Mouse (Mus musculus) heart, embryonic 11.5 days (tissue): ENCODE results near the gene Gfm2. TPM values are rescaled to one million over a fixed set of nuclear protein-coding genes. Genes with fewer than 3 reads are reported as not detected.

Source experiments
- ATAC-seq: fragments of 200-750 bp; cut with Nextera tagmentation; replicated peaks from 2 replicates; pipeline ENCODE4 v1.8.0; 2017; ENCODE audit warnings: moderate library complexity; ENCODE audit not compliant: insufficient number of reproducible peaks, low FRiP score, low TSS enrichment
- H3K27ac ChIP-seq: fragments of 300-500 bp; sonication (generic); 2 replicates; pipeline ENCODE4 v1.5.1; 2014; ENCODE audit warnings: mild to moderate bottlenecking, low read depth, low read length
- H3K27me3 ChIP-seq: fragments of 300-500 bp; sonication (generic); 2 replicates; pipeline ENCODE4 v1.6.1; 2014; ENCODE audit warnings: mild to moderate bottlenecking, low read length, mixed read lengths; ENCODE audit not compliant: control insufficient read depth, insufficient read depth
- H3K36me3 ChIP-seq: fragments of 300-500 bp; sonication (generic); 2 replicates; pipeline ENCODE4 v1.6.1; 2014; ENCODE audit warnings: mild to moderate bottlenecking, low read length, moderate library complexity, mixed read lengths; ENCODE audit not compliant: control insufficient read depth, insufficient read depth
- H3K4me1 ChIP-seq: fragments of 300-500 bp; sonication (generic); 2 replicates; pipeline ENCODE4 v1.6.1; 2014; ENCODE audit warnings: low read length; ENCODE audit not compliant: control insufficient read depth, insufficient read depth
- H3K4me2 ChIP-seq: fragments of 300-500 bp; sonication (generic); 2 replicates; pipeline ENCODE4 v1.6.1; 2014; ENCODE audit warnings: mild to moderate bottlenecking, moderate library complexity
- H3K4me3 ChIP-seq: fragments of 300-500 bp; sonication (generic); 2 replicates; pipeline ENCODE4 v1.5.1; 2014; ENCODE audit warnings: low read depth, low read length
- H3K9ac ChIP-seq: fragments of 300-500 bp; sonication (generic); 2 replicates; pipeline ENCODE4 v1.6.1; 2014; ENCODE audit warnings: mild to moderate bottlenecking, low read depth, low read length, moderate library complexity
- H3K9me3 ChIP-seq: fragments of 300-500 bp; sonication (generic); replicated peaks from 2 replicates; pipeline ENCODE4 v1.6.1; 2016; ENCODE audit warnings: low read length; ENCODE audit not compliant: control insufficient read depth
- WGBS: fragments of 180-500 bp; shearing (Covaris S2); extraction: QIAGEN DNeasy Blood & Tissue Kit; methylation state at CpG from one replicate; pipeline ENCODE4 v1.1.7; 2014; ENCODE audit not compliant: insufficient replicate concordance; 5-methylcytosine and 5-hydroxymethylcytosine counted together
- polyA plus RNA-seq: library from polyadenylated mRNA; unstranded; fragments of >200 nt; fragmentation: Nextera tagmentation; extraction: Ambion mirVana; gene quantifications from 2 replicates; pipeline ENCODE4 v1.2.1, GENCODE M21; 2014

Gfm2 gene
- polyA plus RNA-seq, 1 experiment from 2014 or later = 30.3 TPM

GRCm38 (mm10) chr13:97207472-97208111 lies 69.9 kb downstream of the Gfm2 start:
- WGBS = 66% methylated on average over 7 of the region's 7 CpGs
- ATAC-seq = no peak
- H3K27me3 ChIP-seq = no peaks in the 10 kb centered on the region
- no peak overlapping the region for H3K4me3 ChIP-seq
- H3K4me2 ChIP-seq = no peak overlapping the region
- no peak overlapping the region for H3K9ac ChIP-seq
- no peaks in the 10 kb centered on the region for H3K9me3 ChIP-seq
- H3K36me3 ChIP-seq = no peaks in the 10 kb centered on the region
- no peaks in the 10 kb centered on the region for H3K4me1 ChIP-seq
- H3K27ac ChIP-seq = no peak overlapping the region

GRCm38 (mm10) chr13:97208112-97208478 lies 70.4 kb downstream of the Gfm2 start:
- H3K4me2 ChIP-seq = no peak overlapping the region
- no peaks in the 10 kb centered on the region for H3K36me3 ChIP-seq
- H3K27ac ChIP-seq = no peak overlapping the region
- no peaks in the 10 kb centered on the region for H3K4me1 ChIP-seq
- H3K9me3 ChIP-seq = no peaks in the 10 kb centered on the region
- no peak for ATAC-seq
- H3K4me3 ChIP-seq = no peak overlapping the region
- no peak overlapping the region; the same call in 1 of the 2 replicates for H3K9ac ChIP-seq
- 41% methylated on average over 7 of the region's 7 CpGs for WGBS
- no peaks in the 10 kb centered on the region for H3K27me3 ChIP-seq

- Histone ChIP-seq H3K27ac (no peak overlapping the region), H3K27me3 (no peaks in the 10 kb centered on the region), H3K4me3 (no peak overlapping the region), H3K36me3 (no peaks in the 10 kb centered on the region), H3K9ac (no peak overlapping the region; the same call in 1 of the 2 replicates), H3K9me3 (no peaks in the 10 kb centered on the region), H3K4me2 (no peak overlapping the region), H3K4me1 (no peaks in the 10 kb centered on the region)
- no peak for ATAC-seq
- 53% methylated on average over 3 of the region's 3 CpGs for WGBS
Observed at GRCm38 (mm10) chr13:97208500-97209010, 70.8 kb downstream of the Gfm2 start.

GRCm38 (mm10) chr13:97214583-97215268 lies 77.0 kb downstream of the Gfm2 start:
- no peaks in the 10 kb centered on the region for H3K4me1 ChIP-seq
- H3K9ac ChIP-seq = no peak overlapping the region
- ATAC-seq = no peak
- H3K27me3 ChIP-seq = no peaks in the 10 kb centered on the region
- H3K27ac ChIP-seq = no peak overlapping the region
- 51% methylated on average over 3 of the region's 3 CpGs for WGBS
- H3K4me3 ChIP-seq = no peak overlapping the region
- no peaks in the 10 kb centered on the region for H3K9me3 ChIP-seq
- H3K36me3 ChIP-seq = no peaks in the 10 kb centered on the region
- no peak overlapping the region for H3K4me2 ChIP-seq

- Histone ChIP-seq H3K36me3 (no peaks in the 10 kb centered on the region), H3K9me3 (no peaks in the 10 kb centered on the region), H3K4me1 (no peaks in the 10 kb centered on the region), H3K9ac (no peak overlapping the region), H3K27ac (no peak overlapping the region), H3K4me3 (no peak overlapping the region), H3K27me3 (no peaks in the 10 kb centered on the region), H3K4me2 (no peak overlapping the region)
- no peak for ATAC-seq
- 45% methylated on average over 4 of the region's 4 CpGs for WGBS
Observed at GRCm38 (mm10) chr13:97215563-97215962, 77.8 kb downstream of the Gfm2 start.

- WGBS = 73% methylated on average over 5 of the region's 5 CpGs
- no peaks in the 10 kb centered on the region for H3K4me1 ChIP-seq
- H3K27me3 ChIP-seq = no peaks in the 10 kb centered on the region
- no peaks in the 10 kb centered on the region for H3K9me3 ChIP-seq
- H3K27ac ChIP-seq = no peak overlapping the region
- H3K36me3 ChIP-seq = no peaks in the 10 kb centered on the region
- no peak for ATAC-seq
- no peak overlapping the region for H3K4me2 ChIP-seq
- H3K4me3 ChIP-seq = no peak overlapping the region
- no peak overlapping the region for H3K9ac ChIP-seq
Observed at GRCm38 (mm10) chr13:97216196-97216595, 78.5 kb downstream of the Gfm2 start.

GRCm38 (mm10) chr13:97220022-97220421 lies 82.3 kb downstream of the Gfm2 start:
- Histone ChIP-seq H3K27me3 (no peaks in the 10 kb centered on the region), H3K27ac (no peak overlapping the region), H3K4me3 (no peak overlapping the region), H3K36me3 (no peaks in the 10 kb centered on the region), H3K9me3 (no peaks in the 10 kb centered on the region), H3K9ac (no peak overlapping the region), H3K4me2 (no peak overlapping the region), H3K4me1 (no peaks in the 10 kb centered on the region)
- ATAC-seq = no peak
- WGBS = 85% methylated on average over 3 of the region's 3 CpGs

GRCm38 (mm10) chr13:97223856-97224255 lies 86.1 kb downstream of the Gfm2 start:
- H3K4me3 ChIP-seq = no peak overlapping the region
- no peak overlapping the region for H3K27ac ChIP-seq
- 74% methylated on average over 8 of the region's 8 CpGs for WGBS
- H3K36me3 ChIP-seq = no peaks in the 10 kb centered on the region
- no peaks in the 10 kb centered on the region for H3K9me3 ChIP-seq
- H3K9ac ChIP-seq = no peak overlapping the region
- no peaks in the 10 kb centered on the region for H3K27me3 ChIP-seq
- H3K4me1 ChIP-seq = no peaks in the 10 kb centered on the region
- no peak for ATAC-seq
- H3K4me2 ChIP-seq = no peak overlapping the region
